Mouse (Mus musculus): ENCODE measurements around the gene Lcp2. TPM values are rescaled to one million over a fixed set of nuclear protein-coding genes. Genes with fewer than 3 reads are reported as not detected.

Gene Lcp2
- total and polyA plus RNA-seq, 3 experiments = 19.4 to 24.0 (median 20.1) TPM

GRCm38 (mm10) chr11:34053031-34053818 lies 6.5 kb downstream of the Lcp2 start (continued):
- TF ChIP-seq KAT2A (IDR thresholded peaks at IDR 0.05; ENCODE audit: insufficient replicate concordance, low read length) = no peak
- no peak for TF ChIP-seq POLR2AphosphoS2 (IDR thresholded peaks at IDR 0.05; ENCODE audit: low read depth, low read length)
- no peak for TF ChIP-seq POLR2A (IDR thresholded peaks at IDR 0.05; ENCODE audit: low read depth, low read length)
- TF ChIP-seq MAX (IDR thresholded peaks at IDR 0.05; ENCODE audit: low read length) = no peak
- no peak; the same call in 1 of the 2 replicates for TF ChIP-seq HCFC1 (IDR thresholded peaks at IDR 0.05; ENCODE audit: low read depth, low read length)
- TF ChIP-seq ZC3H11A (IDR thresholded peaks at IDR 0.05; ENCODE audit: low read depth, low read length) = no peak
- TF ChIP-seq EP300 (IDR thresholded peaks at IDR 0.05; ENCODE audit: low read length) = peak; percentile 53; the same call in 1 of the 2 replicates
- no peak for TF ChIP-seq RAD21 (IDR thresholded peaks at IDR 0.05; ENCODE audit: low read depth, low read length)

- 0 out of 2 replicates have a peak overlapping the region, but pooled peaks have one; percentile 0 for H3K9ac ChIP-seq (ENCODE audit: insufficient read depth, low read depth)
- H3K79me2 ChIP-seq (replicated peaks; ENCODE audit: control insufficient read depth, extremely low read depth, insufficient read depth, poor library complexity, severe bottlenecking) = peaks cover 13% of the 10 kb centered on the region
- dilution Hi-C loops (cut with MboI; ENCODE audit: extremely low pct_ligation_motif_present, extremely low pct_unique_long_range_greater_than_20kb, low sequenced_read_pairs) (no loop called here), in situ Hi-C loops (cut with MboI; ENCODE audit: low pct_ligation_motif_present, low pct_unique_long_range_greater_than_20kb, low sequenced_read_pairs) (no loop called here)
- H3K27me3 ChIP-seq (replicated peaks) = no peaks in the 10 kb centered on the region
- no peak overlapping the region for H3K4me3 ChIP-seq (replicated peaks in 1 of 3; ENCODE audit: low read depth in 2 of 3, low read length in 2 of 3, poor library complexity in 1 of 3)
- H3K9me3 ChIP-seq (replicated peaks; ENCODE audit: low read length) = no peaks in the 10 kb centered on the region
- H3K27ac ChIP-seq (ENCODE audit: insufficient read depth, low read depth) = peak overlapping the region; percentile 54
- TF ChIP-seq ZC3H11A (IDR thresholded peaks at IDR 0.05; ENCODE audit: low read depth, low read length) (no peak), HCFC1 (IDR thresholded peaks at IDR 0.05; ENCODE audit: low read depth, low read length) (peak; percentile 21; the same call in 1 of the 2 replicates), USF1 (IDR thresholded peaks at IDR 0.05; ENCODE audit: low read depth, low read length) (peak; percentile 36), MAX (IDR thresholded peaks at IDR 0.05; ENCODE audit: low read length) (0 out of 2 replicates have a peak, but pooled peaks have one; percentile 47), POLR2AphosphoS2 (IDR thresholded peaks at IDR 0.05; ENCODE audit: low read depth, low read length) (no peak), IRF4 (IDR thresholded peaks at IDR 0.05; ENCODE audit: low read depth, low read length) (peak; percentile 64; the same call in 1 of the 2 replicates), ELF1 (IDR thresholded peaks at IDR 0.05; ENCODE audit: low read depth, low read length) (0 out of 2 replicates have a peak, but pooled peaks have one; percentile 55)
- H3K4me1 ChIP-seq (ENCODE audit: control insufficient read depth in 1 of 2, insufficient read depth in 2 of 2) = peaks cover 29 to 59% of the 10 kb centered on the region in 2 experiments
- no peak for DNase-seq (ENCODE audit: extremely low read depth)
- H3K4me2 ChIP-seq (ENCODE audit: insufficient read depth, low read depth, poor library complexity, severe bottlenecking) = no peak overlapping the region
- peaks cover 33 to 52% of the 10 kb centered on the region in 2 experiments for H3K36me3 ChIP-seq (replicated peaks in 1 of 2; ENCODE audit: control insufficient read depth in 1 of 2, insufficient read depth in 1 of 2, low read length in 1 of 2)
Measured at GRCm38 (mm10) chr11:34054031-34054727, 7.5 kb downstream of the Lcp2 start.

GRCm38 (mm10) chr11:34056715-34057114 lies 10.0 kb downstream of the Lcp2 start:
- Histone ChIP-seq H3K79me2 (replicated peaks; ENCODE audit: control insufficient read depth, extremely low read depth, insufficient read depth, poor library complexity, severe bottlenecking) (no peaks in the 10 kb centered on the region), H3K4me2 (ENCODE audit: insufficient read depth, low read depth, poor library complexity, severe bottlenecking) (no peak overlapping the region), H3K9ac (ENCODE audit: insufficient read depth, low read depth) (no peak overlapping the region), H3K36me3 (replicated peaks in 1 of 2; ENCODE audit: control insufficient read depth in 1 of 2, insufficient read depth in 1 of 2, low read length in 1 of 2) (peaks cover 27 to 46% of the 10 kb centered on the region in 2 experiments), H3K27me3 (replicated peaks) (no peaks in the 10 kb centered on the region), H3K9me3 (replicated peaks; ENCODE audit: low read length) (no peaks in the 10 kb centered on the region), H3K4me3 (replicated peaks in 1 of 3; ENCODE audit: low read depth in 2 of 3, low read length in 2 of 3, poor library complexity in 1 of 3) (no peak overlapping the region), H3K4me1 (ENCODE audit: control insufficient read depth in 1 of 2, insufficient read depth in 2 of 2) (peaks cover 23 to 43% of the 10 kb centered on the region in 2 experiments), H3K27ac (ENCODE audit: insufficient read depth, low read depth) (no peak overlapping the region)
- dilution Hi-C loops (cut with MboI; ENCODE audit: extremely low pct_ligation_motif_present, extremely low pct_unique_long_range_greater_than_20kb, low sequenced_read_pairs) (no loop called here), in situ Hi-C loops (cut with MboI; ENCODE audit: low pct_ligation_motif_present, low pct_unique_long_range_greater_than_20kb, low sequenced_read_pairs) (no loop called here)
- DNase-seq (ENCODE audit: extremely low read depth) = no peak
- TF ChIP-seq MEF2A (IDR thresholded peaks at IDR 0.05; ENCODE audit: borderline replicate concordance, low read depth, low read length) (no peak), GABPA (IDR thresholded peaks at IDR 0.05; ENCODE audit: insufficient replicate concordance, low read depth, low read length) (no peak), SIN3A (IDR thresholded peaks at IDR 0.05; ENCODE audit: low read length) (no peak), CHD1 (IDR thresholded peaks at IDR 0.05; ENCODE audit: low read depth, low read length) (no peak), JUN (IDR thresholded peaks at IDR 0.05; ENCODE audit: insufficient read depth, low read depth, low read length) (no peak), MAZ (IDR thresholded peaks at IDR 0.05; ENCODE audit: low read depth, low read length) (no peak), USF2 (conservative IDR thresholded peaks at IDR 0.05; ENCODE audit: low read depth, low read length) (no peak), TCF12 (IDR thresholded peaks at IDR 0.05; ENCODE audit: low read depth, low read length) (no peak), TBP (conservative IDR thresholded peaks at IDR 0.05; ENCODE audit: low read depth, low read length) (no peak), PAX5 (IDR thresholded peaks at IDR 0.05; ENCODE audit: low read length) (no peak)
